Mouse (Mus musculus): Measurements from ENCODE around the gene Ibsp.

The Ibsp gene

GRCm38 (mm10) chr5:104342881-104343280 is 43.9 kb downstream of the Ibsp start:
- no peak for DNase-seq (ENCODE audit: low spot score)

DNA sequence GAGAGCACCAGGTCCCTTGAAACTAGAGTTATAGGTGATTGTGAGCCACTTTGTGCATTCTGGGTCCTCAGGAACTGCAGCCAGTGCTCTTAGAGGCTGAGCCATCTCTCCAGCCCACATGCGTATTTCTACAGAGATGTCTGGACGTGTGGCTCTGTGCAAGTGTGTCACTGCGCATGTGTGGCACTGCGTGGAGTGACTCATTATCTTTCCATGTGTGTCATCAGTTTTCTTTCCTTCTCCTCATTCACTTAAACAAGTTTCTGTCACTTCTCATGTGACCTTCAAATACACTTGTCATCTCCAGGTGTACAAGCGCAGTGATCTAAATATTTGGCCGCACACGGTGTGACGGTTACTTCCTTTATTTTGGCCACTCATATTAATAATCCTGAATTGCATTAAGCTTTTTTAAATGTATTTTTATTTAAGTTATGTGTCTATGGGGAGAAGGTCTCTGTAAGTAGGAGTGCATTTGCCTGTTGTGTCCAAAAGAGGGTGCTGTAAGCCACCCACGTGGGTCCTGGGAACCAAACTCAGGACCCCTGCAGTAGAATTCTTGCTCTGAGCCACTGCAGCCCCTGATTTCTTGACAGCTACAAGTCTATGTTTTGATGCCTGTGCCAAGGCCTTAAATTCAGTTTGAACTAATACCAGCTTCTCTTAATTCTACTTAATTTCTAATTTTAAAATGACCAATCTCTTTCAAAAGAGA is 45.7 kb downstream of the Ibsp start:
- no peak for DNase-seq (ENCODE audit: low spot score)

DNA sequence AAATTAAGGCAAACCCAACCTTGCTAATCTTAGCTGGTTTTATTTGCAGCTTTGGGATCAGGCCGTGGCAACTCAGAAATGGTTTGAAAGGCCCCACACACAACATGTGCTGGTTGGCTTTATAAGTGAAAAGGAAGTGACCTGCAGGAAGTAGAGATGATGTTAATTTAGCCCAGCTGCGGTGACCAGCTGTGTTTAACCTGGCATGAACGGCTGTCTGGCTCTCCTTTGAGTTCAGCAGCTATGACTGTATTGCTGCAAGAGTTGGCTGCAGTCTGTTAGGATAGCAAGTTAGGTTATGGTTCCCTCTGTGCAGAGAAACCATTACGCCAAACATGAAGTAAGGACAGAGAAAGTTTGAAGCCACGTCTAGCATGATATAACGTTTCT is 46.3 kb downstream of the Ibsp start:
- no peak for DNase-seq (ENCODE audit: low spot score)

DNA sequence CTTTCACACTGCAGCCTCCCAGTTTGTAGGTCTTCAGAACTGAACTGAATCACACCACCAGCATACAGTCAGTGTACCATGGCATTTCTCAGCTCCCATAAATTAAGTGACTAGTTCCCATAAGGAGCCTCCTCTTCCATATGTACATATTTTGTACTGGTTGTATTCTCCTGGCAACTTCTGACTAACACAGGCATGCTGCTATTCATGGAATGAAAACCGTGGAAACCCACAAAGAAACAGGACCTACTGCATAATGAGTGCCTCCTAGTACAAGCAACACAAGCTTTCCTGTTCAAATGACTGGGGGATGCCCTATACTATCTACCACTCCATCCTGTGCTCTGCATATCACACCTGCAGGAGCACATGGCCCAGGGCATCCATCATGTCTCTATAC is 52.1 kb downstream of the Ibsp start:
- DNase-seq (ENCODE audit: low spot score), result no peak

GRCm38 (mm10) chr5:104351874-104352273 is 52.9 kb downstream of the Ibsp start:
- no peak for DNase-seq (ENCODE audit: low spot score)

DNA sequence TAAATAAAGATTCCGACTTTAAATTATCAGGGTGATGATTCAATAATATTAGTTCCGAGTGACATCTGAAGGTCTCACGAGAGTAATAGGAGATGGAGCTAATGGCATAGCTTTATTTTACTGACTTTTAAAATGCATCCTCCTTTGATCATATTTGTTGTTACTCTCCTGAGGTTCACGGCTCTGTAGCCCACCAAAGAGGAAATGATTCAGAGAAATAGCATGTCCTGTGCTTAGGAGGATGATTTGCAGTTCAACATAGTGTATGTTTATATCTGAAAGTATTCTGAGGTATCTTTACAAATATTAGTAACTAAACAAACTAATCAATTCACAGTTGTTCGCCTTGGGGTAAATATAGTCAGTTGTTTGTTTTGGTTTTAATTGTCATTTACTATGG is 58.6 kb downstream of the Ibsp start:
- no peak for DNase-seq (ENCODE audit: low spot score)

DNA sequence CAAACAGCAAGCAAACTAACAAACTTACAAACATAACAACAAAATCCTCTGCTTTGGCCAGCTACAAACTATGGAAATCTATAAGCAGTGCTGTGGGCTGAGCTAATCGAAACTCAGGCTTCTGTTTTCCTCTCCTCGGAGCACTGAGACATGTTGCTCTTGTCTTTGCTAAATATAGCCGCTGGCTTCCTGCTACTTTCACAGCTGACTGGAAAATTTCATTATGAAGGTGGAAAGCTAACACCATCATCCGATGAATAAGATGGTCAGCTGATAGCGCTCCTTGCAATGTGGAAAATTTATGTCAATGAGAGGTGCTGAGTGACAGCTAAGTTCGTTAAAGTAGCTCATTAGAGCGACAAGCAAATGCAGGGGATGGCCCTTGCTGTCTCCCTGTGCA is 59.6 kb downstream of the Ibsp start:
- no peak for DNase-seq (ENCODE audit: low spot score)

DNA sequence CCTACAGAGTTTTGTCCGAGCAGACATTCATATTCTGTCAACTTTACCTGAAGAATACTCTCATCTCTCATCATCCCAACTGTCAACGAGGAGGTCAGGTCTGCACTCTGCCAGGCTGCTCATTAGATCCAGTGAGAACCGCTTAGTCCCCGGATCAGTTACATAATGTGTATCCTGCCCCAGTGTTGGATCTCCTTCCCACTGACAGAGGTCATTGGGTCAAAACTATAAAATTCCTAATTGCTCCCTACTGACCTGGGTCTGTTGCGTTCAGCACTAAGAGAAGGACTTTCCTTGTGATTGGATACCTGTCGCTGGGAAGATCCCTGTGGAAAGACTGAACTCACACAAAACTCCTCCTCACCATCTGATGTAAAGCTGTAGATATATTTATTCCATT is 60.3 kb downstream of the Ibsp start:
- DNase-seq (ENCODE audit: low spot score), result no peak

Measured in ovary, postnatal 36 days (tissue).